Mouse (Mus musculus) liver, postnatal 0 days (tissue): ENCODE measurements at regions not wholly inside any gene's neighbourhood (a gene's known extent, or its start where the extent isn't known, plus 50 kb on each side); places are given as distances from the start of the nearest gene placed in this dataset.
"Not testable (repeated sequence)": the region's sequence is repeated elsewhere in the genome, so short reads cannot be mapped to it uniquely, and the experiment has no call there.

ENCODE experiments used
- ATAC-seq: fragments of 200-750 bp; cut with Nextera tagmentation; 2 replicates; pipeline ENCODE4 v1.8.0; 2017; ENCODE audit warnings: mild to moderate bottlenecking, moderate library complexity
- DNase-seq: peaks from one replicate; pipeline ENCODE4 v3.0.0-alpha.2; 2016
- H3K27ac ChIP-seq: fragments of 300-500 bp; sonication (generic); 2 replicates; pipeline ENCODE4 v1.5.1; 2014; ENCODE audit warnings: antibody characterized with exemption, moderate library complexity, mild to moderate bottlenecking, low read depth
- H3K27me3 ChIP-seq: fragments of 300-500 bp; sonication (generic); 2 replicates; pipeline ENCODE4 v1.6.1; 2014; ENCODE audit warnings: low read length, control low read depth, mixed read lengths; ENCODE audit not compliant: insufficient read depth
- H3K36me3 ChIP-seq: fragments of 300-500 bp; sonication (generic); replicated peaks from 2 replicates; pipeline ENCODE4 v1.6.1; 2014; ENCODE audit warnings: mild to moderate bottlenecking, control low read depth, low read length, moderate library complexity, mixed read lengths; ENCODE audit not compliant: insufficient read depth
- H3K4me1 ChIP-seq: fragments of 300-500 bp; sonication (generic); 2 replicates; pipeline ENCODE4 v1.6.1; 2014; ENCODE audit warnings: antibody characterized with exemption, mild to moderate bottlenecking, control low read depth; ENCODE audit not compliant: insufficient read depth
- H3K4me2 ChIP-seq: fragments of 300-500 bp; sonication (generic); 2 replicates; pipeline ENCODE4 v1.6.1; 2014; ENCODE audit warnings: low read depth, mild to moderate bottlenecking, low read length, moderate library complexity, mixed read lengths
- H3K4me3 ChIP-seq: fragments of 300-500 bp; sonication (generic); 2 replicates; pipeline ENCODE4 v1.5.1; 2014; ENCODE audit warnings: low read depth, low read length
- H3K9ac ChIP-seq: fragments of 300-500 bp; sonication (generic); replicated peaks from 2 replicates; pipeline ENCODE4 v1.6.1; 2014; ENCODE audit warnings: mild to moderate bottlenecking, moderate library complexity
- H3K9me3 ChIP-seq: fragments of 300-500 bp; sonication (generic); 2 replicates; pipeline ENCODE4 v1.6.1; 2016; ENCODE audit warnings: mild to moderate bottlenecking, control low read depth, low read length, mixed read lengths
- CTCF ChIP-seq: sonication (generic); IDR thresholded peaks from 2 replicates; pipeline ENCODE4 v1.5.1; 2016; ENCODE audit warnings: antibody characterized with exemption, low read depth
- EP300 ChIP-seq: IDR thresholded peaks from 2 replicates; pipeline ENCODE4 v1.6.1; 2016; ENCODE audit warnings: antibody characterized with exemption, low read depth, mild to moderate bottlenecking
- WGBS: fragments of 180-500 bp; shearing (Covaris S2); extraction: QIAGEN DNeasy Blood & Tissue Kit; methylation state at CpG from one replicate; pipeline ENCODE4 v1.1.7; 2014; ENCODE audit not compliant: insufficient replicate concordance; 5-methylcytosine and 5-hydroxymethylcytosine counted together

DNA sequence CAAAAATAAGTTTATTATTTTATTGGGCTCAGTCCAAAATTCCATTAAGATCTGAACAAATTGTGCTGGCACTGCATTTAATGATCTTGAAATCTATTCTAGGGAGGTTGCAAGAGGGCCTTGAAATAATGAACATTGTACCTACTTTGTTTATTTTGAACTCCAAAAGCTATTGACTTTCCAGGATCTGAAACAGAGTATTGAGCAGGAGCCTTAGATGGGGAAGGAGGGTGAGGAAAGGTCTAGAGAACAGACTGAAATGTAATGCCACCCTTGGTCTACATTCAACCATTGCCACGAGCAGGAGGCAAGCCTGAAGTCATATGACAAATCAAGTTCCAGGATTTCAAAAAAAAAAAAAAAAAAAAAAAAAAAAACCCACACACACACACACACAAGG lies 1028.9 kb upstream of the Gje1 start:
- no peak for ATAC-seq
- no peak for DNase-seq
- Histone ChIP-seq H3K4me1 (no peaks in the 10 kb centered on the region), H3K27ac (no peak overlapping the region), H3K36me3 (no peaks in the 10 kb centered on the region), H3K27me3 (no peaks in the 10 kb centered on the region), H3K9me3 (no peaks in the 10 kb centered on the region), H3K4me2 (no peak overlapping the region), H3K9ac (no peak overlapping the region), H3K4me3 (no peak overlapping the region)
- TF ChIP-seq CTCF = no peak
- no peak for TF ChIP-seq EP300
- 46% methylated on average over 1 of the region's 1 CpGs for WGBS

DNA sequence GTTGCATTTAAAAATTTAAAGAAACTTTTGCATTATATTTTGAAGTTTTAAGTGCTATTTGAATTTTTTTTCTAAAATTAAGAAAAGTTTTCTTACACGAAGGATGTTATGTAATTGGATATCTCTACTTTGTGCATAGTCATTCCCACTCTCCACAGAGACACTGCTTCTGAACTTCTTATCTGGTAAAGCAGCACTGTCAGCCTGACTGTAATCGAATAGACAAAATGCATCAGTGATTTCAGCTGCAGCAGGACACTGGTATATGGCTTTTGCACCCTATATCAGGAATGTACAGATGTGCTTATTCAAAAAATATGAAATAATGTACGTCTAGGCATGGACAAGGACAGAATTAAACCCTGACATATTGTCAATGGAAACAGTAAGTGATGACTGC lies 1020.6 kb upstream of the Gje1 start:
- Histone ChIP-seq H3K9ac (no peak overlapping the region), H3K4me1 (no peaks in the 10 kb centered on the region), H3K9me3 (no peaks in the 10 kb centered on the region), H3K4me2 (no peak overlapping the region), H3K27me3 (no peaks in the 10 kb centered on the region), H3K27ac (no peak overlapping the region), H3K4me3 (no peak overlapping the region), H3K36me3 (no peaks in the 10 kb centered on the region)
- no peak for DNase-seq
- ATAC-seq = no peak
- WGBS = 51% methylated on average over 3 of the region's 3 CpGs
- TF ChIP-seq EP300 = no peak
- TF ChIP-seq CTCF = no peak

DNA sequence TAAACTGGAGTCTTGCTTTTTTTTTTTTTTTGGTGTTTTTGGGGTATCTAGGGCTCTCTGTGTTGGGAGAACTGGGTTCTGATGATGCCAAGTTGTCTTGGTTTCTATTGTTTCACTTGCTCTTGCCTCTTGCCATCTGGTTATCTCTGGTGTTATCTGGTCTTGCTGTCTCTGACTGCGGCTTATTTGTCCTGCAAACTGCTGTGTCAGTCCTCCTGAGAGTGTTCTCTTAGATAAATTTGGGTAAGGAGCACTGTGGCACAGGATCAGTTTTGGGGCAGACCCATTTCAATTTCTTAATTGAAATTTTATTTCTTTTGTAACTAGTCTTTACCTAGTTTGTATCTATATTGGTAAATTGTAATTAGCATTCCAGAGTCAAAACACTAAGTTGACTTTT lies 1013.3 kb upstream of the Gje1 start:
- 62% methylated on average over 1 of the region's 1 CpGs for WGBS
- Histone ChIP-seq H3K27ac (no peak overlapping the region), H3K4me3 (no peak overlapping the region), H3K27me3 (no peaks in the 10 kb centered on the region), H3K4me1 (no peaks in the 10 kb centered on the region), H3K36me3 (no peaks in the 10 kb centered on the region), H3K4me2 (no peak overlapping the region), H3K9me3 (no peaks in the 10 kb centered on the region), H3K9ac (no peak overlapping the region)
- no peak for TF ChIP-seq CTCF
- DNase-seq = no peak
- no peak for ATAC-seq

DNA sequence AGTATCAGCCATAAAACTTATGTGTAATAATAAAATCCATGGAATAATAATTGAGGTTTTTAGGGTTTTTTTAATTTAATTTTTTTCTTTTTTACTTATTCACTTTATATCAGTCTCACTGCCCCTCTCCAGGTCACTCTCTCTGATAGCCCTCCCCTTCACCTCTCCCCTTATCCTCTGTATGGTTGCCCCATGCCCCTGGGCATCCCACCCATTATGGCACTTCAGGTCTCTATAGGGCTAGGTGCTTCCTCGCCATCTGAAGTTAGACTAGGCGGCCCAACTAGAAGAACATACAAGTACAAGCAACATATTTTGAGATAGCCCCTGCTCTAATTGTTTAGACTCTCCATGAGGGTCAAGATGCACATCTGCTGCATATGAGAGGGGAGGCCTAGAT lies 979.9 kb upstream of the Gje1 start:
- Histone ChIP-seq H3K4me3 (no peak overlapping the region), H3K4me1 (no peaks in the 10 kb centered on the region), H3K9ac (no peak overlapping the region), H3K4me2 (no peak overlapping the region), H3K9me3 (no peaks in the 10 kb centered on the region), H3K27ac (no peak overlapping the region), H3K27me3 (no peaks in the 10 kb centered on the region), H3K36me3 (no peaks in the 10 kb centered on the region)
- ATAC-seq = no peak
- DNase-seq = no peak
- 68% methylated on average over 2 of the region's 2 CpGs for WGBS
- TF ChIP-seq EP300 (no peak), CTCF (no peak)

DNA sequence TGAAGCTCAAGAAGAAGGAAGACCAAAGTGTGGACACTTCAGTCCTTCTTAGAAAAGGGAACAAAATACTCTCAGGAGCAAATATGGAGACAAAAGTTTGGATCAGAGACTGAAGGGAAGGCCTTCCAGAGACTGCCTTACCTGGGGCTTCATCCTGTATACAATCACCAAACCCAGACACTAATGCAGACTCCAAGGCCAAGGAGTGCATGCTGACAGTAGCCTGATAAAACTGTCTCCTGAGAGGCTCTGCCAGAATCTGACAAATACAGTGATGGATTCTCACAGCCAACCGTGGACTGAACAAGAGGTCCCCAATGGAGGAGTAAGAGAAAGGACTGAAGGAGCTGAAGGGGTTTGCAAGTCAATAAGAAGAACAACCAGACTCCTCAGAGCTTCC lies 979.0 kb upstream of the Gje1 start:
- ATAC-seq = no peak
- DNase-seq = no peak
- no peak overlapping the region for H3K4me3 ChIP-seq
- H3K36me3 ChIP-seq = no peaks in the 10 kb centered on the region
- no peaks in the 10 kb centered on the region for H3K4me1 ChIP-seq
- H3K27ac ChIP-seq = no peak overlapping the region
- no peak overlapping the region for H3K9ac ChIP-seq
- no peak overlapping the region for H3K4me2 ChIP-seq
- no peaks in the 10 kb centered on the region for H3K27me3 ChIP-seq
- no peak for TF ChIP-seq EP300
- no peak for TF ChIP-seq CTCF
- no peaks in the 10 kb centered on the region for H3K9me3 ChIP-seq
- 76% methylated on average over 1 of the region's 1 CpGs for WGBS

DNA sequence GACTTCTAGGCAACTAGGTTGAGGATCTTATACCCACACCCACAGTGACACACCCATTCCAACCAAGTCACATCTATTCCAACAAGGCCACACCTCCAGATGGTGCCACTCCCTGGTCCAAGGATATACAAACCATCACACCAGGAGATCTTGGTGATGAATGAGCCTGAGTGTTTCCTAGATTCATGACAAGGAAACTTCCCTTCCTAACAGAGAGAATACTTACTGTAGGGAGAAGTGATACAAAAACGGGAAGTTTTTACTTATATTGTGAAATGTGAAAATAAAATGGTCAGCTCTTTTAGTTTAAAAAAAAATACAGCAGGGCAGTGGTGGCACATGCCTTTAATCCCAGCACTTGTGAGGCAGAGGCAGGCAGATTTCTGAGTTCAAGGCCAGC lies 953.6 kb upstream of the Gje1 start:
- not testable (repeated sequence) for H3K4me1 ChIP-seq, H3K9me3 ChIP-seq, H3K27ac ChIP-seq, DNase-seq, H3K9ac ChIP-seq, H3K4me3 ChIP-seq, H3K4me2 ChIP-seq, H3K36me3 ChIP-seq, ATAC-seq, H3K27me3 ChIP-seq
- 68% methylated on average over 1 of the region's 1 CpGs for WGBS
